Mouse (Mus musculus) CH12.LX (cell line): ENCODE measurements around the gene Pgr. TPM values are rescaled to one million over a fixed set of nuclear protein-coding genes. Genes with fewer than 3 reads are reported as not detected.

Experiments used
- DNase-seq: peaks from one replicate; pipeline ENCODE4 v3.0.0-alpha.2; 2013; ENCODE audit errors: extremely low read depth
- H3K27ac ChIP-seq: 2 replicates; pipeline ENCODE4 v1.5.1; 2012; ENCODE audit warnings: low read depth, mild to moderate bottlenecking, control low read depth, moderate library complexity; ENCODE audit not compliant: insufficient read depth
- H3K27me3 ChIP-seq: replicated peaks from 2 replicates; pipeline ENCODE3; 2012; ENCODE audit warnings: inconsistent platforms
- H3K36me3 ChIP-seq, 2 experiments: replicated peaks in 1 of 2; 2 replicates each; pipeline versions ENCODE3 to v1.6.1; 2012; ENCODE audit warnings: inconsistent platforms in 1 of 2, low read length in 1 of 2, mild to moderate bottlenecking in 1 of 2, mixed read lengths in 1 of 2, moderate library complexity in 1 of 2; ENCODE audit not compliant: control insufficient read depth in 1 of 2, insufficient read depth in 1 of 2
- H3K4me1 ChIP-seq, 2 experiments: 2 replicates each; pipeline ENCODE4 v1.6.1; 2012; ENCODE audit warnings: inconsistent platforms in 1 of 2, moderate library complexity in 1 of 2; ENCODE audit not compliant: insufficient read depth in 2 of 2, control insufficient read depth in 1 of 2
- H3K4me2 ChIP-seq: 2 replicates; pipeline ENCODE4 v1.6.1; 2012; ENCODE audit warnings: low read depth, mild to moderate bottlenecking, control low read depth; ENCODE audit not compliant: poor library complexity, insufficient read depth, severe bottlenecking
- H3K4me3 ChIP-seq, 3 experiments: fragments of 150-350 bp in 1 of 3; sonication (generic) in 1 of 3; replicated peaks in 1 of 3; 2 replicates each; pipeline versions ENCODE3 to v1.5.1; 2011 to 2012; ENCODE audit warnings: low read depth in 2 of 3, low read length in 2 of 3, mild to moderate bottlenecking in 2 of 3, moderate library complexity in 2 of 3, control low read depth in 1 of 3, improper control_type of control experiment in 1 of 3, inconsistent platforms in 1 of 3, mixed read lengths in 1 of 3; ENCODE audit not compliant: poor library complexity in 1 of 3
- H3K79me2 ChIP-seq: replicated peaks from 2 replicates; pipeline ENCODE4 v1.6.1; 2012; ENCODE audit warnings: mild to moderate bottlenecking, moderate library complexity; ENCODE audit not compliant: control insufficient read depth, poor library complexity, insufficient read depth, severe bottlenecking; ENCODE audit errors: extremely low read depth
- H3K9ac ChIP-seq: 2 replicates; pipeline ENCODE4 v1.6.1; 2012; ENCODE audit warnings: low read depth, mild to moderate bottlenecking, control low read depth, moderate library complexity; ENCODE audit not compliant: insufficient read depth
- H3K9me3 ChIP-seq: replicated peaks from 2 replicates; pipeline ENCODE3; 2012; ENCODE audit warnings: low read length, inconsistent platforms, mixed read lengths
- BHLHE40 ChIP-seq: IDR thresholded peaks from 2 replicates; pipeline ENCODE4 v1.6.1; 2011; ENCODE audit warnings: mild to moderate bottlenecking, low read depth, low read length, improper control_type of control experiment
- CHD1 ChIP-seq: IDR thresholded peaks from 2 replicates; pipeline ENCODE4 v1.6.1; 2012; ENCODE audit warnings: low read depth, low read length, improper control_type of control experiment, inconsistent platforms
- E2F4 ChIP-seq: IDR thresholded peaks from 2 replicates; pipeline ENCODE4 v1.6.1; 2011; ENCODE audit warnings: low read depth, low read length, improper control_type of control experiment; ENCODE audit not compliant: insufficient replicate concordance
- EP300 ChIP-seq: IDR thresholded peaks from 2 replicates; pipeline ENCODE4 v1.6.1; 2011; ENCODE audit warnings: low read length, improper control_type of control experiment
- ETS1 ChIP-seq: conservative IDR thresholded peaks from 2 replicates; pipeline ENCODE4 v1.6.1; 2012; ENCODE audit warnings: low read depth, mild to moderate bottlenecking, inconsistent platforms, low read length, improper control_type of control experiment, moderate library complexity
- JUN ChIP-seq: IDR thresholded peaks from 2 replicates; pipeline ENCODE4 v1.6.1; 2011; ENCODE audit warnings: low read depth, mild to moderate bottlenecking, low read length, improper control_type of control experiment, moderate library complexity; ENCODE audit not compliant: insufficient read depth
- JUND ChIP-seq: conservative IDR thresholded peaks from 2 replicates; pipeline ENCODE4 v1.6.1; 2011; ENCODE audit warnings: low read depth, low read length, improper control_type of control experiment
- MAX ChIP-seq: IDR thresholded peaks from 2 replicates; pipeline ENCODE4 v1.6.1; 2011; ENCODE audit warnings: low read length, improper control_type of control experiment
- MAZ ChIP-seq: IDR thresholded peaks from 2 replicates; pipeline ENCODE4 v1.6.1; 2012; ENCODE audit warnings: low read depth, mild to moderate bottlenecking, inconsistent platforms, low read length, improper control_type of control experiment, moderate library complexity
- MEF2A ChIP-seq: IDR thresholded peaks from 2 replicates; pipeline ENCODE4 v1.6.1; 2014; ENCODE audit warnings: low read depth, mild to moderate bottlenecking, inconsistent platforms, low read length, improper control_type of control experiment, borderline replicate concordance
- MYC ChIP-seq: IDR thresholded peaks from 2 replicates; pipeline ENCODE4 v1.6.1; 2011; ENCODE audit warnings: low read depth, mild to moderate bottlenecking, improper control_type of control experiment, low read length
- PAX5 ChIP-seq: IDR thresholded peaks from 2 replicates; pipeline ENCODE4 v1.6.1; 2012; ENCODE audit warnings: low read length, inconsistent platforms, mixed read lengths
- POLR2A ChIP-seq: IDR thresholded peaks from 2 replicates; pipeline ENCODE4 v1.6.1; 2011; ENCODE audit warnings: low read depth, mild to moderate bottlenecking, improper control_type of control experiment, low read length
- RAD21 ChIP-seq: IDR thresholded peaks from 2 replicates; pipeline ENCODE4 v1.6.1; 2011; ENCODE audit warnings: low read depth, mild to moderate bottlenecking, low read length, improper control_type of control experiment, moderate library complexity
- SMC3 ChIP-seq: IDR thresholded peaks from 2 replicates; pipeline ENCODE4 v1.6.1; 2011; ENCODE audit warnings: low read depth, low read length, improper control_type of control experiment
- TBP ChIP-seq: conservative IDR thresholded peaks from 2 replicates; pipeline ENCODE4 v1.6.1; 2011; ENCODE audit warnings: low read depth, low read length, improper control_type of control experiment
- TCF12 ChIP-seq: IDR thresholded peaks from 2 replicates; pipeline ENCODE4 v1.6.1; 2014; ENCODE audit warnings: low read depth, mild to moderate bottlenecking, inconsistent platforms, low read length, improper control_type of control experiment
- UBTF ChIP-seq: IDR thresholded peaks from 2 replicates; pipeline ENCODE4 v1.6.1; 2012; ENCODE audit warnings: low read depth, mild to moderate bottlenecking, inconsistent platforms, low read length, improper control_type of control experiment, moderate library complexity
- ZC3H11A ChIP-seq: IDR thresholded peaks from 2 replicates; pipeline ENCODE4 v1.6.1; 2012; ENCODE audit warnings: low read depth, mild to moderate bottlenecking, inconsistent platforms, low read length, improper control_type of control experiment
- ZMIZ1 ChIP-seq: IDR thresholded peaks from 2 replicates; pipeline ENCODE4 v1.6.1; 2012; ENCODE audit warnings: low read depth, mild to moderate bottlenecking, inconsistent platforms, low read length, improper control_type of control experiment
- ZNF384 ChIP-seq: IDR thresholded peaks from 2 replicates; pipeline ENCODE4 v1.6.1; 2012; ENCODE audit warnings: low read depth, low read length, improper control_type of control experiment, inconsistent platforms
- dilution Hi-C: fragments of 300-500 bp; cut with MboI; formaldehyde crosslinking; loops from 2 replicates; pipeline ENCODE4 v1.14.3; 2020; ENCODE audit warnings: low sequenced_read_pairs; ENCODE audit not compliant: extremely low pct_unique_long_range_greater_than_20kb, extremely low pct_ligation_motif_present
- in situ Hi-C: fragments of 300-500 bp; cut with MboI; formaldehyde crosslinking; loops from 3 replicates; pipeline ENCODE4 v1.14.3; 2019; ENCODE audit warnings: low sequenced_read_pairs, low pct_ligation_motif_present, low pct_unique_long_range_greater_than_20kb, mixed read lengths
- polyA plus RNA-seq: library from polyadenylated mRNA; unstranded; fragments of >175 nt; gene quantifications from 2 replicates; pipeline ENCODE4 v1.2.1, GENCODE M21; 2012; ENCODE audit warnings: low read depth; ENCODE audit not compliant: insufficient read length
- total RNA-seq, 2 experiments: library from RNA; depleted of rRNA; stranded (reverse); fragments of 300-350 nt in 1 of 2; fragments of >200 nt in 1 of 2; gene quantifications; 2 replicates each; pipeline ENCODE4 v1.2.3; 2012 to 2014

Pgr gene
- total and polyA plus RNA-seq, 3 experiments: not detected

GRCm38 (mm10) chr9:8901647-8902131 is 2.1 kb downstream of the Pgr start:
- no peak overlapping the region for H3K4me3 ChIP-seq
- dilution Hi-C loops: no loop called here

GRCm38 (mm10) chr9:8902277-8902676 is 2.6 kb downstream of the Pgr start:
- Histone ChIP-seq H3K27me3 (no peaks in the 10 kb centered on the region), H3K79me2 (no peaks in the 10 kb centered on the region), H3K9me3 (peaks cover 17% of the 10 kb centered on the region), H3K4me3 (no peak overlapping the region), H3K27ac (no peak overlapping the region), H3K4me1 (no peaks in the 10 kb centered on the region), H3K9ac (no peak overlapping the region), H3K4me2 (no peak overlapping the region), H3K36me3 (no peaks in the 10 kb centered on the region)
- no peak for DNase-seq
- in situ Hi-C loops: no loop called here
- TF ChIP-seq CHD1: no peak
- dilution Hi-C loops: no loop called here

More at GRCm38 (mm10) chr9:8901647-8902131, 2.1 kb downstream of the Pgr start:
- Histone ChIP-seq H3K27ac (no peak overlapping the region), H3K36me3 (no peaks in the 10 kb centered on the region), H3K79me2 (no peaks in the 10 kb centered on the region), H3K9ac (no peak overlapping the region), H3K9me3 (peaks cover 17% of the 10 kb centered on the region), H3K4me2 (no peak overlapping the region), H3K27me3 (no peaks in the 10 kb centered on the region)
- in situ Hi-C loops: no loop called here
- TF ChIP-seq MEF2A (no peak), JUND (no peak), PAX5 (no peak), TBP (no peak), ZC3H11A (no peak), SMC3 (no peak), MAZ (no peak), ETS1 (no peak), UBTF (no peak), ZNF384 (no peak), ZMIZ1 (no peak), BHLHE40 (no peak), TCF12 (no peak), POLR2A (no peak), RAD21 (no peak), MAX (no peak), E2F4 (no peak), MYC (no peak), EP300 (no peak), JUN (no peak)
- TF ChIP-seq, all 38 proteins: peak for 0
- no peaks in the 10 kb centered on the region for H3K4me1 ChIP-seq
- DNase-seq: no peak
